Mouse (Mus musculus) kidney, adult 2 months (tissue): ENCODE data around the gene Cys1.

ENCODE experiments used
- CTCF ChIP-seq: fragments of 200-500 bp; conservative IDR thresholded peaks from 2 replicates; pipeline ENCODE4 v1.5.1; 2011; ENCODE audit warnings: low read depth, mild to moderate bottlenecking, control low read depth, low read length, moderate library complexity, mixed read lengths; ENCODE audit not compliant: insufficient read depth, insufficient read length
- POLR2A ChIP-seq: fragments of 200-500 bp; IDR thresholded peaks from one replicate; pipeline ENCODE4 v1.6.1; 2011; ENCODE audit warnings: low read depth, low read length, control low read depth

- TF ChIP-seq CTCF (peak; percentile 42), POLR2A (no peak)
These were observed 25.2 kb downstream of the Cys1 start for GRCm38 (mm10) chr12:24656436-24656835.
